Mouse (Mus musculus) layer of hippocampus, adult 18-20 months (tissue): Measurements from ENCODE around the gene Chst15. TPM values are rescaled to one million over a fixed set of nuclear protein-coding genes. Genes with fewer than 3 reads are reported as not detected.
A peak's percentile ranks its signal among the peaks of the same experiment; 100 is the strongest.

Source experiments
- DNase-seq, 2 experiments: peaks; one replicate each; pipeline ENCODE4 v3.0.0; 2022; ENCODE audit warnings: low spot score in 2 of 2
- total RNA-seq, 2 experiments: library from RNA; stranded (reverse); gene quantifications; 2 replicates each; pipeline ENCODE4 v1.2.3; 2021

Chst15 gene
- total RNA-seq, 2 experiments from 2014 or later: 39.3 to 45.0 TPM

GRCm38 (mm10) chr7:132232937-132233336 is 84.1 kb downstream of the Chst15 start:
- no peak for DNase-seq

- no peak for DNase-seq
Observed at GRCm38 (mm10) chr7:132231476-132231875, 85.6 kb downstream of the Chst15 start.

- no peak for DNase-seq
Observed at GRCm38 (mm10) chr7:132230961-132231360, 86.1 kb downstream of the Chst15 start.

GRCm38 (mm10) chr7:132227075-132227640 is 89.9 kb downstream of the Chst15 start:
- DNase-seq: no peak

DNA sequence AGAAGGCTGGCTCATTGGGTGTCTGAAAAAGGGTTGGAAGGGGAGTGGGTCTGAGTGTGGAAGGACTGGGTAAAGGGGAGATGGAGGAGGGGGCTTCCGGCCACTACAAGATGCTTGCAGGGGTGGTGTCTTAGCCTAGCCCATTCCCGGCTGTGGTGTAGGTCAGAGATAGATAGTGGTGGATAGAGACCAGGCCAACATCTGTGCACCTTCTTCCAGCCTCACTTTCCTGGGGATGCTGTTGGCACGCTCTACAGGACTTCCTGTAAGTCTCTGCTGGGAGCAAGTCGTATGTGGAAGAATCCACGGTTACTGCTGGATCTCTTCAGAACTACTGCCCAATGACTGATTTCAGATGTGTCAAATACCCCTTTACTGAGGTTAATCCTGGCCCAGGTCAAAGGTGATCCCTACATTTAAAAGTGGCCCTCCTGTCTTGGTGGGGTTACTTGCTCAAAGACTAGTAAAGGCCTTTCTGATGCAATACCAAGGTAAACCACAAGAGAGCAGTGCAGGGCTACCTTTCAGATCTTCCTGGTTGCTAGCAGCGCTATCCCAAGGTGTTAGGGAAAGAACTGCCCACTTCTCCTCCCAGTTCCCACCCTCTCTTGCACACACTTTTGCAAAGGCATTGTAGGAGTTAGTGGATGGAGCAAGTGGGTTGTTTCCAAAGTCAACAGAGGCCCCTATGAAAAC is 90.5 kb downstream of the Chst15 start:
- DNase-seq: peak; percentile 80 to 96

DNA sequence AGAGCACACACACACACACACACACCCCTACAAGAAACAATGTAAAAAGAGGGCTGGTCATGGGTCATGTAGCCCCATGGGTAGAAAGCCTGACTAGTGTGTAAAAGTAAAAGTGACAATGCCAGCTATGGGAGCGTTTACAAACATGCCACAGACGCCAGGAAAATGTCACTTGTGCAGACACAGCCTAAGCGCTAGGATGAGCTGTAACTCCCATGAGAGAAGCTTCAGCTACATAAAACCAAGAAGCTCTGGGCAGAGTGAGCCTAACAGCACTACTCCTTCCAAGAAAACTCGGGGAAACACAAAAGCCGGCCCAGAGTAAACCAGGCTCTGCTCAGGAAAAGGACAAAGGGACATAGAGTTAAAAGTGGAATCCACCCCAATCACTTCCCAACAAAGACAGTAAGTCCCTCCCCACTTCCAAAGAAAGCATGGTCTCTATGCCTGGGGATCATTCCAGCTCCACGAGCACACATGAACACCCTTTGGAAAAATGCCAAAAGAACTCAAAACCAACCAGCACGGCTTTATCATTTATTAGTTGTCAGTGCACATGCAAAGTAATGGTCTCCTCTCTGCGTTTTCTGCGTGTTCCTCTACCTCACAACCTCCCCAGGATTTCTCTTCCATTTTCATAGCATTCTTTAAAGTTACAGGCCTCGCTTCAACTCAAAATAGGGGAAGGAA is 93.4 kb downstream of the Chst15 start:
- DNase-seq: no peak

DNA sequence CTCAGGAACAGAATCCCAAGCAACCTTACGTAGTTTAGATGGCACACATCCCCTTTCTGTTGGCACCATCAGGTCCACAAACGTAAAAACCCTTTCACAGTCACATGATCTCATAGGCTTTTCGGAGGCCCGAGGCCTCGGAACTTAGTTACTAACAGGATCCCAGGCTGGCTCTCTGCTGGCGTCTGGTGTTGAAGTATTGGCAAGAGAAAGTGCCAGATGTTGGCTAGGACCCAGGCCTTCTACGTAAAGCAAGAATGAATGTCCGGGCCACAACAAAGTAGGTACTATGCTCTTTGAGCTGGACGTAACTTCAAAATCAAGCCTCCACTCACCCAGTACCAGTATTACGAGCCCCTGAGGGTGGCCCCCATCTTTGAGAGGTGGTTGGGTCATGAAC is 103.0 kb downstream of the Chst15 start:
- no peak for DNase-seq

DNA sequence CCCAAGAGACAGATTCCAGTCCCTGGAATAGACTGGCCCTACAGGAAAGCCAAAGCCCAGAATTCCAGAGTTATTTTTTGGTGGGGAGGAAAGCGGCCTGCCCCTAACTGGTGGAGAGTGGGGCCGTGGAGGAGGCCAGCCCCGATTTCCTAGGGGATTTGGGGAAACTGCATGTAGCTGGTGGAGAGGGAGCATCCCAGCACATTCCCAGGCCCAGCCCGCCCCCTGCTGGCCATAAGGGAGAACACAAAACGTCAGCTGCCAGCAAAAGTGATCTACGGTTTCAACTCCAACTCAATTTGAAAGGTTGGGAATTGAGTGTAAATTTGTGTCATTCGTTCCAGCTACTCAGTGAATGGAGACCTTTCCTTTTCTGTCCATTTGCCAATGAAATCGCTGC is 103.6 kb downstream of the Chst15 start:
- DNase-seq: peak; percentile 75 to 92

GRCm38 (mm10) chr7:132211920-132212701 is 104.9 kb downstream of the Chst15 start:
- DNase-seq: peak in 1 of 2 experiments; percentile 30

GRCm38 (mm10) chr7:132210616-132211015 is 106.4 kb downstream of the Chst15 start:
- no peak for DNase-seq

- peak in 1 of 2 experiments; percentile 44 for DNase-seq
Observed at GRCm38 (mm10) chr7:132208946-132209651, 107.9 kb downstream of the Chst15 start.

DNA sequence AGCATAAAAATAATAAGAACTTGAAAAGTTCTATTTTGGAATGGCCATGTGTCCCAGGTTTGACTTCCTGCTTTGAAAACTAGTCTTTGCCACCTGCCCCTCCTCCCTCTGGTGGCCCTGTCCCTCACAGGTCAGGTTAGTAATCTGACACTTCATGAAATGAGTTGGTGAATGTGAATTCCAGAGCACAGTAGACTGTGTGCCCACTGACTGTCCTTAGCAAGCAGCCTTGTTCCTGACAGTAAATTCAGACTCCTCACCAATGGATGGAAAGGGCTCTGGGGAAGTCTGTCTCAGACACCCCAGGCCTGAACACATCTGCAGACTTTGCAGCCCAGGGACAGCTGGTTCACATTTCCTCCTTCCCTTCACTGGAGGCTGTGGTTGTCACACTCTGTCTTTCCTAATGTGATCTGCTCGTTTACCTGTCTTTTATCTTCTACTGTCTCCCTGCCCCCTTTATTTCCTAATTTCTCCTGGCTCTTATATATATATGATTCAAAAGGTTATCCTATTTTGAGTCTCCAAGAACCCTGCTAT is 112.9 kb downstream of the Chst15 start:
- no peak for DNase-seq

DNA sequence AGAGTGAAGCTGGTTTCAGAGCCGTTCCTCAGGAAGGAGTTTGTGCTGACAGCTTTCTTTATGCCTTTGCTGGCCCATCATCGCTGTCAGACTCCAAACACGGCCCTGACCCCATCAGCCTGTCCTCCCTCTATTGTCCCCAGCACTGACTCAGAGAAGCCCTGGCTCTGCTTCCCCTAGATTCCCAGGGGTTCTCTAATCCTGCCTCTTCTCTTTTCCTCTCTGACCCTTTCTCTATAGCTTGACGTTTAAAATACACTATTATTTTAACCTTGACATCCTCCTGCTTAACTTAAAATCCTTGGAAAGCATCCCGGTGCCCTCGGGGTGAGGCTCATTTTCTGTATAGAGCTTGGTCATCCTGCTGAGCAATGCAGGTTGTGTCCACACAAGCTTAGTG is 117.3 kb downstream of the Chst15 start:
- no peak for DNase-seq

DNA sequence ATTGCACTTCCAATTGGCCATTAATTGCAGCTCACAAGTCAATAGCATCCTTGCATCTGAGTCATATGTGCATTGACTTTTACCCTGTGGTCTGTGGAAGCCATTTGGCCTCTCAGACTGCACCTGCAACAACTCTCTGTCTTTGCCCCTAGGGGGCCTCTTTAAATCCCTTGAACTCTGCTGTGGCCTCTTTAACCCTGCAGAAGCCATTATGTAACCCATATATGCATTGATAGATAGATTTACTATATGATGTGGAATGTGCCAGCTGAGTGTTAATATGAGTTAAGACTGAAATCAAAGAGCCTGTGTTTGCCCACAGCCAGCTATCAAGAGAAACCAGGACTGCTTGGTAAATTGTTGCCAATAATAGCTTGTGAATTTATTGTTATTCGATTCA is 118.2 kb downstream of the Chst15 start:
- DNase-seq: no peak

- DNase-seq: no peak
Observed at GRCm38 (mm10) chr7:132197817-132198475, 119.1 kb downstream of the Chst15 start.

- no peak for DNase-seq
Observed at GRCm38 (mm10) chr7:132196581-132196980, 120.4 kb downstream of the Chst15 start.

DNA sequence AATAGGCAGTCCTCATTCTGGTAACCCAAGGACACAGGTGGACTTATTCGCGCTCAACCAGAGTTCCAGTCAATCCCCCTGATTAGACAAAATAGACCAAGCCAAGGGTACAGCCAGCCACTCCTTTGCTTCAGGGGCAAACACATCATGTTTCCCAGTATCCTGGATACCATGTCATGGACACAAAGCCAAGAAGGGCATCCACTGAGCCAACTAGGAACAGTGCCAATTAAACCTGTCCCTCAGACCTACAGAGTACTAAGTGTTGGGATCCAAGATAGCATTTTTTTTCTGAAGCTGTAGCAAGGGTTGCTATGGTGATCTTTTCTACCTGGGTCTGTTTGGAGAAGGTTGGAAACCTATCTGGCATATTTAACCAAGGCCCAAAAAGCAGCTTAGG is 123.4 kb downstream of the Chst15 start:
- DNase-seq: no peak

- no peak for DNase-seq
Observed at GRCm38 (mm10) chr7:132187456-132187855, 129.6 kb downstream of the Chst15 start.
